Mouse (Mus musculus): ENCODE results near the gene Mkln1. TPM values are rescaled to one million over a fixed set of nuclear protein-coding genes. Genes with fewer than 3 reads are reported as not detected.

Mkln1 gene
- total RNA-seq, 2 experiments from 2014 or later: 140 to 143 TPM

- intact Hi-C loops (cut with DNase I): no loop called here
- no peak for DNase-seq
These were observed 101.3 kb downstream of the Mkln1 start for GRCm38 (mm10) chr6:31499836-31500235.

GRCm38 (mm10) chr6:31500260-31500659 is 101.7 kb downstream of the Mkln1 start:
- no peak for DNase-seq
- intact Hi-C loops (cut with DNase I): no loop called here

- no peak for DNase-seq
- intact Hi-C loops (cut with DNase I): no loop called here
These were observed 102.2 kb downstream of the Mkln1 start for GRCm38 (mm10) chr6:31500691-31501090.

- no peak for DNase-seq
- intact Hi-C loops (cut with DNase I): no loop called here
These were observed 104.1 kb downstream of the Mkln1 start for GRCm38 (mm10) chr6:31502614-31503013.

- intact Hi-C loops (cut with DNase I): no loop called here
- DNase-seq: no peak
These were observed 115.2 kb downstream of the Mkln1 start for GRCm38 (mm10) chr6:31513726-31514125.

GRCm38 (mm10) chr6:31517681-31518337 is 119.3 kb downstream of the Mkln1 start:
- no peak for DNase-seq
- intact Hi-C loops (cut with DNase I): no loop called here

- intact Hi-C loops (cut with DNase I): no loop called here
- no peak for DNase-seq
These were observed 119.8 kb downstream of the Mkln1 start for GRCm38 (mm10) chr6:31518338-31518698.

- DNase-seq: no peak
- intact Hi-C loops (cut with DNase I): no loop called here
These were observed 120.5 kb downstream of the Mkln1 start for GRCm38 (mm10) chr6:31519001-31519471.

- intact Hi-C loops (cut with DNase I): no loop called here
- no peak for DNase-seq
These were observed 122.1 kb downstream of the Mkln1 start for GRCm38 (mm10) chr6:31520486-31521215.

GRCm38 (mm10) chr6:31521491-31522355 is 123.2 kb downstream of the Mkln1 start:
- intact Hi-C loops (cut with DNase I): no loop called here
- DNase-seq: no peak

- no peak for DNase-seq
- intact Hi-C loops (cut with DNase I): no loop called here
These were observed 123.9 kb downstream of the Mkln1 start for GRCm38 (mm10) chr6:31522478-31522877.

GRCm38 (mm10) chr6:31523039-31523438 is 124.5 kb downstream of the Mkln1 start:
- intact Hi-C loops (cut with DNase I): no loop called here
- no peak for DNase-seq

- no peak for DNase-seq
- intact Hi-C loops (cut with DNase I): no loop called here
These were observed 125.1 kb downstream of the Mkln1 start for GRCm38 (mm10) chr6:31523657-31524056.

GRCm38 (mm10) chr6:31524121-31524520 is 125.6 kb downstream of the Mkln1 start:
- no peak for DNase-seq
- intact Hi-C loops (cut with DNase I): no loop called here

GRCm38 (mm10) chr6:31524647-31525046 is 126.1 kb downstream of the Mkln1 start:
- DNase-seq: no peak
- intact Hi-C loops (cut with DNase I): no loop called here

- DNase-seq: no peak
- intact Hi-C loops (cut with DNase I): no loop called here
These were observed 126.8 kb downstream of the Mkln1 start for GRCm38 (mm10) chr6:31525231-31525900.

GRCm38 (mm10) chr6:31526929-31527328 is 128.4 kb downstream of the Mkln1 start:
- DNase-seq: no peak
- intact Hi-C loops (cut with DNase I): loop anchor here (1.0 kb wide), 1 partner anchor 112 kb away; no protein-coding TSS in a partner anchor

GRCm38 (mm10) chr6:31527897-31528296 is 129.4 kb downstream of the Mkln1 start:
- intact Hi-C loops (cut with DNase I): no loop called here
- no peak for DNase-seq

- intact Hi-C loops (cut with DNase I): no loop called here
- no peak for DNase-seq
These were observed 129.8 kb downstream of the Mkln1 start for GRCm38 (mm10) chr6:31528339-31528738.

- DNase-seq: no peak
- intact Hi-C loops (cut with DNase I): no loop called here
These were observed 133.3 kb downstream of the Mkln1 start for GRCm38 (mm10) chr6:31531880-31532279.

- DNase-seq: no peak
These were observed 136.2 kb downstream of the Mkln1 start for GRCm38 (mm10) chr6:31534705-31535104.

More at GRCm38 (mm10) chr6:31534705-31535104, 136.2 kb downstream of the Mkln1 start:
- intact Hi-C loops (cut with DNase I): no loop called here
